Mouse (Mus musculus) liver, embryonic 14.5 days (tissue): ENCODE data around the gene Klb.
A peak's percentile ranks its signal among the peaks of the same experiment; 100 is the strongest.

ENCODE experiments used
- CTCF ChIP-seq: IDR thresholded peaks from 2 replicates; pipeline ENCODE4 v1.5.1; 2016; ENCODE audit warnings: antibody characterized with exemption, low read depth, control low read depth
- EP300 ChIP-seq: IDR thresholded peaks from 2 replicates; pipeline ENCODE4 v1.6.1; 2016; ENCODE audit warnings: antibody characterized with exemption, low read depth

DNA sequence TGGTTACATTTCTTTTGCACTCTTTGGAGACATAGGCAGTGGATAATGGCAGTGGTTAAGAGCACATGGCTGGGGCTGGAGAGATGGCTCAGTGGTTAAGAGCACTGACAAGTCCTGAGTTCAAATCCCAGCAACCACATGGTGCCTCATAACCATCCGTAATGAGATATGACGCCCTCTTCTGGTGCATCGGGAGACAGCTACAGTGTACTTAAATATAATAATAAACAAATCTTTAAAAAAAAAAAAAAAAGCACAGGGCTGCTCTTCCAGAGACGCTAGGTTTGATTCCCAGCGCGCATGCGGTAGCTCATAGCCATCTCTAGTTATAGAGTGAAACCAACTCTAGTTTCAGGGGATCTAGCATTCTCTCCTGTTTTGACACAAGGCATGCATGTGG lies 46.3 kb downstream of the Klb start:
- TF ChIP-seq CTCF (0 out of 2 replicates have a peak, but pooled peaks have one; percentile 11), EP300 (no peak)
